Mouse (Mus musculus): ENCODE data around the gene Odf4. TPM values are rescaled to one million over a fixed set of nuclear protein-coding genes. Genes with fewer than 3 reads are reported as not detected.
"Not testable (repeated sequence)": the region's sequence is repeated elsewhere in the genome, so short reads cannot be mapped to it uniquely, and the experiment has no call there.

The Odf4 gene
- polyA plus RNA-seq (2016; fragmentation: Nextera tagmentation; extraction: Ambion mirVana), result not detected in 2 replicates

DNA sequence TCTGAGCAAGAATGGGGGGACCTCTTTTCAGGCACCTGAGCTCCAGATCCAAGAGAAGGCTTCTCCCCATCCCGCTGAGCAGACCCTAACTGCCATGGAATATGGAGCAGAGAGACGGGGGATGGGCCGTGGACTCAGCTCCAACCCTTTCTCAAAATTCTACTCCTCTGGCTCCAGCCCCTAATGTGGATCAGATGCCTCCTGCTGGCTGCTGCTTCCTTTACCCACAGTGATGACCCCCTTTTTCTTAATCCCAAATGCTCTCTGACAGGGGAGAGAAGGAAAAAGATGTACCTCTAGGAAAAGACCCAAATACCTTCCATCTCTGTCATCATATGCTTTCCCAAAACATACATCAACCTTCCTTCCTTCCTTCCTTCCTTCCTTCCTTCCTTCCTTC, at the start of gene Odf4:
Gene Odf4 (minus strand): TSS at position 101 of the 400 bp plus-strand sequence.
- no peak for DNase-seq (ENCODE audit: low spot score)
- H3K9me3 ChIP-seq, result no peaks in the 10 kb centered on the region
- H3K4me1 ChIP-seq, result no peaks in the 10 kb centered on the region
- H3K4me3 ChIP-seq, result no peak within 1 kb of the TSS
- peaks cover 3% of the 10 kb centered on the region; the same call in 1 of the 2 replicates for H3K27me3 ChIP-seq (ENCODE audit: insufficient read depth, poor library complexity, severe bottlenecking)
- no peaks in the 10 kb centered on the region for H3K36me3 ChIP-seq
- H3K27ac ChIP-seq, result no peak within 1 kb of the TSS
- WGBS, result 69% methylated on average over 3 of the region's 3 CpGs

DNA sequence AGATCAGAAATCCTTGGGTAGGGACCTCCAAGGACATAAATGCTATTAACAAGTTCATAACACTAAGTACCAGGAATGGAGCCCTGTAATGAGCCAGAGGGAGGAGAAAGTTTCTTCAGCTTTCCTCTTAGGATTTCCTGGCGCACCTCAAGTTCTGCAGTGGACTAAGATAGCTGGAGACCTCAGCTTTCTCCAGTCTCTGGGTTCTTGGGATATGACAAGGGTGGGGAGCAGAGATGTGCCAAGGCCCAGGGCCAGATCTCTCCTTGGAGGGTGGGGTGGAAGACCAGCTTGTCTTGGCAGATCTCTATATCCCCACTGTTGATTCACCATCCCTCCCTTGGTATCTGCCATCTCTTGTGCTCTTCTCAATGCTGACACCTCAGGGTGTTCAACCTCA, 48.7 kb upstream of the Odf4 start:
- peaks cover 27% of the 10 kb centered on the region for H3K4me1 ChIP-seq
- no peak overlapping the region for H3K27ac ChIP-seq
- no peak for DNase-seq (ENCODE audit: low spot score)
- 72% methylated on average over 1 of the region's 1 CpGs for WGBS
- H3K27me3 ChIP-seq (ENCODE audit: insufficient read depth, poor library complexity, severe bottlenecking), result no peaks in the 10 kb centered on the region; the same call in 1 of the 2 replicates
- H3K9me3 ChIP-seq, result no peaks in the 10 kb centered on the region
- no peaks in the 10 kb centered on the region for H3K36me3 ChIP-seq
- H3K4me3 ChIP-seq, result no peak overlapping the region

DNA sequence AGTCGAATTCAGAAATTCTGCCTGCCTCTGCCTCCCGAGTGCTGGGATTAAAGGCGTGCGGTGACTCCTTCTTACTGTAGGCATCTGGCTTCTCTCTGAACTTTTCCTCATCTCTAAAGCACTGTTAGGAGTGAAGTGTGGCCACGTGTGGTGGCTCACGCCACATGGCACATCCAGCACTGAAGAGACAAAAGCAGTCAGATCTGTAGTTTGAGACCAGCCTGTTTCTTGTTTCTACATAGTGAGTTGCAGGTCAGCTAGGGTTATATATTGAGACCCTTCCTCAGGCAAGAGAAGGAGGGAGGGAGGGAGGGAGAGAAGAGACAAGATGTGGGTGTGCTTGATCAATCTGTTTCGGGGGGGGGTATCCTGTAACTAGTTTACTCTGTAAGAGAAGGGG, 48.2 kb upstream of the Odf4 start, which contains the start of gene Rangrf:
Gene Rangrf (minus strand): TSS at position 101 of the 400 bp plus-strand sequence.
- Histone ChIP-seq H3K4me1 (peaks cover 29% of the 10 kb centered on the region), H3K4me3 (peak within 1 kb of the TSS; percentile 62), H3K27ac (peak within 1 kb of the TSS; percentile 19; the same call in 1 of the 2 replicates), H3K36me3 (no peaks in the 10 kb centered on the region), H3K27me3 (ENCODE audit: insufficient read depth, poor library complexity, severe bottlenecking) (peaks cover 1% of the 10 kb centered on the region; the same call in 1 of the 2 replicates), H3K9me3 (no peaks in the 10 kb centered on the region)
- 69% methylated on average over 7 of the region's 7 CpGs for WGBS
- DNase-seq (ENCODE audit: low spot score), result no peak

DNA sequence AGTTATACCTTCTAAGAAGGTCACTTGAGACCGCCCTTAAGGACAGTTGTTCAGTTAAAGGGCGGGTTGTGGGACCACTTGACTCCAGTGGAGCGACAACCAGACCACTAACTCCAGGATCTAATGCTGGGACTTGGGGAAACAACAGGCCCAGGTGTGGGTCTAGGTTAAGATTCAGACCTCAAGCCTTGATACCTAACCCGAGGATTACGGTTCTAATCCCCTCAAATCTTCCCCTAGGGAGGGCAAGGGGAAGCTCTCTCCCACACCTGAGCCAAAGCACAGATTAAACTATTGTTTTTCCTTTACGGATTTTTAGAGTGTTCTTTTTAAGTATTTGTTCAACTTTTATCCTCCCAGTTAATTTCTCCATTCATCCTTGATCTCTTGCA, 47.2 kb upstream of the Odf4 start:
- Histone ChIP-seq H3K27me3 (ENCODE audit: insufficient read depth, poor library complexity, severe bottlenecking) (peaks cover 12% of the 10 kb centered on the region; the same call in 1 of the 2 replicates), H3K36me3 (no peaks in the 10 kb centered on the region), H3K4me1 (peaks cover 29% of the 10 kb centered on the region), H3K27ac (peak overlapping the region; percentile 19; the same call in 1 of the 2 replicates), H3K4me3 (peak overlapping the region; percentile 62), H3K9me3 (no peaks in the 10 kb centered on the region)
- 30% methylated on average over 6 of the region's 6 CpGs for WGBS
- no peak for DNase-seq (ENCODE audit: low spot score)

DNA sequence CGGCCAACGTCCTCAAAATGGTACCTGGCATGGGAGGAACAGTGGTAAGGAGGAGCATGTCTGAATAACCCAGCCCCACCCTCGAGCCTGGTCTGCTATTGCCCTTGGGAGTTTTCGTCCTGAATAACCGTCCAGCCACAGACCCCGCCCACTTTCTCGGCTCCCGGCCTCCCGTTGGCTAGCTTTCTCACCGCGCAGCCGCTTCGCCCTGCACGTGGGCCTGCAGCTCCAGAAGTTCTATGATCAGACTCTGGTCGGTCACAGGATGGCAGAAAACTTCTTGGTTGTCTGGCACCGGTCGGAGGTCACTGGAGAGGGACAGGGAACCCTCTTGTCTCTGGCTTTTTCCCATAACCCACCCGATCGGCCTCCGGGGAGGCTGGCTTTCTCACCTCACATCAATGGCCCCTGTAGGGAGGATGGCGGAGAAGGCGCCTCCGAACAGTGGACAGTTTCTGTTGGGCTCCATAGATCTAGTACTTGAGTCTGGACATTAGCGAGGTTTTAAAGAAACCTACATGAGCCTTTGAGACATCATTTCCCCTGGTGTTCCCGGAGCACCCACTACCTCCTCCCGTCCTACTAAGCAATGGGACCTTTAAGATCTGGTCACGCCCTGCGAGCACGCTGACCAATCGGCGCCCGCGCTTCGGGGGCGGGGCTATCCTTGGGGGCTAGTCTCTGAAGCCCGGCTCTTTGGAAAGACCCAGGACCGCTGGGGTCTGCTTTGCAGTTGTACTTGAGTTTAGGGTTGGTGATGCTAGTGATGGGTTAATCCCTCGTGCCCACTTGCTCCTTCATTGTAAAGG, 46.6 kb upstream of the Odf4 start:
- Histone ChIP-seq H3K4me1 (peaks cover 33% of the 10 kb centered on the region), H3K4me3 (peak overlapping the region; percentile 62), H3K27me3 (ENCODE audit: insufficient read depth, poor library complexity, severe bottlenecking) (peaks cover 18% of the 10 kb centered on the region; the same call in 1 of the 2 replicates), H3K27ac (peak overlapping the region; percentile 73)
- WGBS, result under 1% methylated on average over 38 of the region's 38 CpGs
- H3K9me3 ChIP-seq, H3K36me3 ChIP-seq: not testable (repeated sequence)
- peak; percentile 94 for DNase-seq (ENCODE audit: low spot score)

DNA sequence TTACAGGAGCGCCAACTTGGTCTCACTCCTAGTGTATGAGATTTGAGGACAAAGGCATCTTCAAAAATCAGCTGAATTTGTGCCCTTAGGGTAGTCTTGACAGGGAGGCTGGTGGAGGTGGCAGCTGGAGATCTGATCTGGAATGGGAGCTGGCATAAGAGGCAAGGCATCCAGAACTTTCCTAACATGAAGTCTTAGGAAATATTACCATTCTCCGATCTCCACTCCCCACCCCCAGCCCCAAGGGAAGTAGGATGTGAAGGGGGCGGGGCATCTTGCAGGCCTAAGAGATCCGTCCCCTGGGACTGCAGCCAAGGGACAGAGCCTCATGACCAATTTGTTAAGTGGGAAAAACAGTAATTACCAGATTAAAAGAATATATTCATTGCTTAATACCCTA, 43.4 kb upstream of the Odf4 start:
- H3K4me1 ChIP-seq, result peaks cover 47% of the 10 kb centered on the region
- H3K27me3 ChIP-seq (ENCODE audit: insufficient read depth, poor library complexity, severe bottlenecking), result peaks cover 19% of the 10 kb centered on the region; the same call in 1 of the 2 replicates
- no peak overlapping the region for H3K27ac ChIP-seq
- H3K4me3 ChIP-seq, result no peak overlapping the region
- no peaks in the 10 kb centered on the region for H3K36me3 ChIP-seq
- no peak for DNase-seq (ENCODE audit: low spot score)
- no peaks in the 10 kb centered on the region for H3K9me3 ChIP-seq
- 64% methylated on average over 4 of the region's 4 CpGs for WGBS

DNA sequence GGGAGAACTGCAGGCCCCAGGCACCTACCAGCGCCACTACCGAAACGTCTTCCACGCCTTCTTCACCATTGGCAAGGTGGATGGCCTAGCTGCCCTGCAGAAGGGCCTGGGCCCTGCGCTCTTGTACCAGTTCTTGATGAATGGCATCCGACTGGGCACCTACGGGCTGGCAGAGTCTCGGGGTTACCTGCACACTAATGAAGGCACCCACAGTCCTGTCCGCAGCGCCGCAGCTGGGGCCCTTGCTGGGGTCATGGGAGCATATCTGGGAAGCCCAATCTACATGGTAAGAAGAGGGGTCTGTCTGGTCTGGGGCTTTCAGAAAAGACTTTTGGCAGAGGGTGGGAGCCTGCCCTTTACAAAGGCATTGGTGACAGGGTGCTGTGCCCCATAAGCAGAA, 41.9 kb upstream of the Odf4 start:
- Histone ChIP-seq H3K27me3 (ENCODE audit: insufficient read depth, poor library complexity, severe bottlenecking) (peaks cover 19% of the 10 kb centered on the region; the same call in 1 of the 2 replicates), H3K36me3 (no peaks in the 10 kb centered on the region), H3K4me1 (peaks cover 44% of the 10 kb centered on the region), H3K9me3 (no peaks in the 10 kb centered on the region), H3K4me3 (no peak overlapping the region), H3K27ac (no peak overlapping the region)
- DNase-seq (ENCODE audit: low spot score), result no peak
- 86% methylated on average over 11 of the region's 11 CpGs for WGBS

DNA sequence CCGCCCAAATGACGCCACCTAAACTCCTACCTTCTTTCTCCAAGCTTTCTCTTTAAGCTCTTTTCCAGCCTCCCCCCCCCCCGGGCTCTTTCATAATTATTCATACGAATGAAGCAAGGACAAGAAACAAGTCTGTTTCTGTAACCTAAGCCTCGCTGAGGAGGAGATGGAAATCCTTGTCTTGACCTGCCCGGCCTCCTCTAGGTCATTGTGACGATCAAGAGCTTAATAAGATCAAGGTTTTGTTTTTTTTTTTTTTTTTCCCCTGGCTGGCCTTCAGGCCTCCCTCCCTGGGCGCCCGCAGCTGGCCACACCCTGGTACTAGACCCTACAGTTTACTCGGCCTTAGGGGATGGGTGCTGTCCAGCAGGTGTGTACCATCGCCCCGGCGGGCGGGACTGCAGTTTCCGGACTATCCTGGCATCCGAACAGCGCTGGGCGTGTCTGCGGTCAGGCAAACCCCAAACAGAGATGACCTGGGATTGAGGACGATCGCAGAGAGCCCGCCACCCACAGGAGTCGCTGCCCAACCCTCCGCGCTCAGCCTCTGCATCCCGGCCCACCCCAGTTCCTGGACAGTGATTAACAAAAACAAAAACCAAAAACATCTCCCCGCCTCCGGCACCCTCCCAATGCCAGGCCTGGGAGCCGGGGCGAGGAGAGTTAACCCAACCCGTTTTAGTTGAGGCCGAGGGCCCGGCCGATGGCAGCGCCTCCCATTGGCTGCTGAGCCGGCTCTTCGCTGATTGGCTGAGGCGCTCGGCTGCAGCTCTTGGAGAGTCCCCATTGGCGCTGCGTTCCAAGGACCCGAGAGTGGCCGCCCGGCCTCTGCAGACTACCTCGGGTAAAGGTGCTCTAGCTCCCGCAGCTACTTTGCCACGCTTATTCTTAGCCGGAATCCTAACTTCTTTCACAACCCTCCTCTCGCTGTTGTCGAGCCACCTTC, 40.7 kb upstream of the Odf4 start, which contains the start of gene Slc25a35:
Gene Slc25a35 (plus strand): TSS at position 795 of the 946 bp plus-strand sequence.
- H3K27ac ChIP-seq, result peak within 1 kb of the TSS; percentile 75

DNA sequence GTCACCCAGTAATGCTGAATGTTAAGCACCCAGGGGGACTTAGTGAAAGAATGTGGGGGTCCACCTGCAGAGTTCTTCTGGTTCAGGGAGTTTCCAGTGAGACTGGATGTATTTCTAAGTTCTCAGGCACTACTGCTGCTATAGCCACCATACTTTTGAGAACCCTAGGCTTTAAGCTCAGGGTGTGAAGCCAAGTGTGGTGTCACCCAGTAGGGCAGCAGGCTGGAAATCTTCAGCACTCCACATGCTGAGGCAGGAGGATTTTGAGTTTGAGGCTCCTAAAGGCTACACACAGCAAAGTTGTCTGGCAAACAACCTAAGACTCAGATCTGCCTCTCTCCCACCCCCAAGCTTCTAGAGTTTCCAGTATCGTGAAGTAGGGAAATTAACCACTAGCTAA, 39.7 kb upstream of the Odf4 start:
- Histone ChIP-seq H3K36me3 (no peaks in the 10 kb centered on the region), H3K9me3 (no peaks in the 10 kb centered on the region), H3K27ac (no peak overlapping the region), H3K27me3 (ENCODE audit: insufficient read depth, poor library complexity, severe bottlenecking) (peaks cover 19% of the 10 kb centered on the region; the same call in 1 of the 2 replicates), H3K4me3 (no peak overlapping the region), H3K4me1 (peaks cover 29% of the 10 kb centered on the region)
- DNase-seq (ENCODE audit: low spot score), result no peak
- 53% methylated on average over 1 of the region's 1 CpGs for WGBS

More for the DNA sequence above, 40.7 kb upstream of the Odf4 start, which contains the start of gene Slc25a35:
- H3K4me1 ChIP-seq, result peaks cover 37% of the 10 kb centered on the region
- peak within 1 kb of the TSS; percentile 73 for H3K4me3 ChIP-seq
- peak; percentile 94 for DNase-seq (ENCODE audit: low spot score)
- peaks cover 19% of the 10 kb centered on the region; the same call in 1 of the 2 replicates for H3K27me3 ChIP-seq (ENCODE audit: insufficient read depth, poor library complexity, severe bottlenecking)
- H3K9me3 ChIP-seq, result no peaks in the 10 kb centered on the region
- no peaks in the 10 kb centered on the region for H3K36me3 ChIP-seq
- WGBS, result under 1% methylated on average over 50 of the region's 50 CpGs

DNA sequence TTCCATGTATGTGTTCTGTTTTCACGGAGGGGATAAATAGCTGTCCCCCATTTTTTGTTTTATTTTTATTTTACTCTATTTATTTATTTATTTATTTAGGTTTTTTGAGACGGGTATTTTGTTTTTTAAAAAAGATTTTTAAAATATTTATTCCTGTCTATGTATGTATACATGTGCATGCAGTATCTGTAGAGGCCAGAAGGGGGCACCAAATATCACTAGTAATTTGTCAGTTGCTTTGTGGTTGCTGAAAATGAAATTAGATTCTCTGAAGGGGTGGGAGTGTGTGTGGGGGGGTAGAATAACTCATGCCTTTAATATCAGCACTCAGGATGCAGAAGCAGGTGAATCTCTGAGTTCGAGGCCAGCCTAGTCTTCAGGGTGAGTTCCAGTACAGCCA, 39.0 kb upstream of the Odf4 start:
- DNase-seq (ENCODE audit: low spot score), result no peak
- 26% methylated on average over 3 of the region's 3 CpGs for WGBS
- Histone ChIP-seq H3K9me3 (no peaks in the 10 kb centered on the region), H3K36me3 (no peaks in the 10 kb centered on the region), H3K27ac (no peak overlapping the region), H3K4me1 (peaks cover 22% of the 10 kb centered on the region), H3K4me3 (no peak overlapping the region), H3K27me3 (ENCODE audit: insufficient read depth, poor library complexity, severe bottlenecking) (peaks cover 19% of the 10 kb centered on the region; the same call in 1 of the 2 replicates)

DNA sequence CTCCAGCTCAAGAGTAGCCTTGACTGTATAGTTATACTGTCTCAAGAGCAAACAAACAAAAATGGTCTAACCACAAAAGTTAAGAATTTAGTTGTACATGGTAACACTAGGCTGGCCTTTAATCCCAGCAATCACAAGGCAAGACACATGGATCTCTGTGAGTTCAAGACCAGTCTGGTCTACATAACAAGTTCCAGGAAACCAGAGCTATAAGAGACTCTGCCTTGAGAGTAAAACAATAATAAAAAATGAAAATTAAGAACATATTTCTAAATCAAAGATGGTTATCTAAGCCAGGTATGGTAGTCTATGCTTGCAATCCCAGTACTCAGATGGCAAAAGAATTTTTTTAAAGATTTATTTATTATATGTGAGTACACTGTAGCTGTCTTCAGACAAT, 38.2 kb upstream of the Odf4 start:
- no peak overlapping the region for H3K4me3 ChIP-seq
- H3K36me3 ChIP-seq, result no peaks in the 10 kb centered on the region
- no peak overlapping the region for H3K27ac ChIP-seq
- DNase-seq (ENCODE audit: low spot score), result no peak
- peaks cover 17% of the 10 kb centered on the region for H3K4me1 ChIP-seq
- peaks cover 17% of the 10 kb centered on the region; the same call in 1 of the 2 replicates for H3K27me3 ChIP-seq (ENCODE audit: insufficient read depth, poor library complexity, severe bottlenecking)
- no peaks in the 10 kb centered on the region for H3K9me3 ChIP-seq

DNA sequence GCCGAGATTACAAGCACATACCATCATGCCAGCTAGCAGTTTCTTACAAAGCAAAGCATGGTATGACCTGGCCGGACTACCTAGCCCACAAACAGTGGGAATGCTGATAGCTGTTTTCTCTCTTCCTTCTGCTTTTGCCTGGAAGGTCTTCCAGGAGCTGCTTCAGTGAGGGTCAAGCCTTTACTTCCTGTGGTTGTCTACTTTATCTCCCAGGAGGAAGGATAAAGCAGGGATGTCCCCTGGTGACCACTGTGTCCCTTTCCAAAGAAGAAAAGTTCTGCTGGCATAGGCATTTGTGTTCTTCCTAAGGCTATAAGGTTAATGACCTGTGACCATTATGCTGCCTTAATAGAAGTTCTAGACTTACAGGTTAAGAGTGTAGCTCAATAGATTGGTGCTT, 36.5 kb upstream of the Odf4 start:
- Histone ChIP-seq H3K4me3 (no peak overlapping the region), H3K27me3 (ENCODE audit: insufficient read depth, poor library complexity, severe bottlenecking) (peaks cover under 1% of the 10 kb centered on the region; the same call in 1 of the 2 replicates), H3K4me1 (peaks cover 13% of the 10 kb centered on the region), H3K36me3 (no peaks in the 10 kb centered on the region), H3K9me3 (no peaks in the 10 kb centered on the region), H3K27ac (no peak overlapping the region)
- 68% methylated on average over 2 of the region's 2 CpGs for WGBS
- DNase-seq (ENCODE audit: low spot score), result no peak

Data from heart, embryonic 10.5 days (tissue).